Mouse (Mus musculus) mouse embryonic stem cell (cell line): ENCODE results near the gene Sf3a3.
"Not testable (repeated sequence)": the region's sequence is repeated elsewhere in the genome, so short reads cannot be mapped to it uniquely, and the experiment has no call there.

Experiments used
- in situ Hi-C, 2 experiments: fragments of 300-500 bp; cut with MboI; formaldehyde crosslinking; loops; 1 replicate in 1 of 2; 3 replicates in 1 of 2; pipeline ENCODE4 v1.14.3; 2019 to 2020; ENCODE audit warnings: low sequenced_read_pairs in 2 of 2, low pct_unique_long_range_greater_than_20kb in 1 of 2, mixed read lengths in 1 of 2; ENCODE audit not compliant: unreplicated experiment in 1 of 2

Gene Sf3a3

DNA sequence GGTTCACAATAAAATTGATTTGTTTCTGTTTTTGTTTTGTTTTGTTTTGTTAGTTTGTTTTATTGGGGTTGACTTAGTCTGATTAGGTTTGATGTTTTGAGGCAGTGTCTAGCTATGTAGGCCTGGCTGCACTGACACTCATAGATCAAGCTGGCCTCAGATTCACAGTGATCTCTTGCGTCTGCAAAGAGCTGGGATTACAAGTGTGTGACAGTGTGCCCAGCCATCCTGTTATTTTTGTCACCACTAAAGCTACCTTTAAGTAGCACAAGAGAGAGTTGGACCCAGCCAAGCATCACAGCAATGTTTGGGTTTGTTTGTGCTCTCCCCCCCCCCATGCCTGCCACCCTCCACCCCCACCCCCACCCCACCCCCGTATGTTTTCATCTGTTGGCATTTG lies 20.0 kb upstream of the Sf3a3 start:
- in situ Hi-C loops: no loop called here

DNA sequence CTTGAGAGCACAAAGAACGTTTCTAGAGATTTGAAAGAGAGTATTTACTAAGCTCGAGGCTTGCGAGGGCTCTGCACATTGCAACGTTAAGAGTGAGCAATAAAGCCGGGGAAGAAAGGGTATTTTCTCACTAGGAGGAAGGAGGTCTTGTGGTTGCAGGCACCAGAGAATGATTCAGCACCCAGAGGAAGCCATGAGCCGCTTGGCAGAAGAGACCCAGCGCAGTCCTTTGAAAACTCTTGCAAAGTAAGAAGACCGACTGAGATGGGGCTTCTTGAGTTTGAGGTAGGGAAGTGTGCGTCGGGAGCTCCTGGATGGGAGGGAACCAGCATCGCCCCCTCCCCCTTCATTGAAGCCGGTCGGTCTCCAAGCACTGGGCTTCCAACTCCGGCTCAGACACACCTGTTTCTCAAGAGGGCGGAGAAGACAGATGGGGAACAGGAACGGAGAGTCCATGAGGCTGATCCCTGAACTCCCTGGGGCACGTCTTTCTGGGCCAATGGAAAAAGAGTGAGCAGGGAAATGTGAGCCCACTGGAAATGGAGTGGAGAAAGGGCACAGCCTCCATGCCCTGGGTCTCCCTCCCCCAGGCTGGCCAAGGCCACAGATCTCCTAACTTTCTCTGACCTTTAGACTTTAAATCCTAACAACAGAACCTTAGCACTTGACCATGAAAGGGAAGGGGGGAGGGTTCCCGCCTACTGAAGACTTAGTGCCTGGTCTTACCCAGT lies 18.6 kb upstream of the Sf3a3 start:
- in situ Hi-C loops: no loop called here

DNA sequence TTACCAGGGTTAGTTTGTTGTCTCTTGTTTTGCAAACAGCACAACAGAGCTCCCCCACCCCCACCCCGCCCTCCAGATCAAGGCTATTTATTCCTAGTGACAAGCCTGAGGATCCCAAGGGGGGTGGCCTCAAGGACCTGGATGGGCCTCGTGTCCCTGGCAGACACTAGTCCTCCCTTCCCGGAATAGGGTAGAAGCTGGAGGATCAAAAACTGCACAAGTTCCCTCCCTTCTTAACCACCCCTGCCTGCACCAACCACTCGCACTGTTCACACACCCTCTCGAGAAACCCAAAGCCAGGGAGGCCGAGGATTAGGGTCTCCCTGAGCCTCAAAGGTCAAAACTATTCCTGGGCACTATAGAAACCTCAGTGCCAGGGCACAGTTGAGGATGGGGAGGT lies 14.8 kb upstream of the Sf3a3 start:
- in situ Hi-C loops: no loop called here

DNA sequence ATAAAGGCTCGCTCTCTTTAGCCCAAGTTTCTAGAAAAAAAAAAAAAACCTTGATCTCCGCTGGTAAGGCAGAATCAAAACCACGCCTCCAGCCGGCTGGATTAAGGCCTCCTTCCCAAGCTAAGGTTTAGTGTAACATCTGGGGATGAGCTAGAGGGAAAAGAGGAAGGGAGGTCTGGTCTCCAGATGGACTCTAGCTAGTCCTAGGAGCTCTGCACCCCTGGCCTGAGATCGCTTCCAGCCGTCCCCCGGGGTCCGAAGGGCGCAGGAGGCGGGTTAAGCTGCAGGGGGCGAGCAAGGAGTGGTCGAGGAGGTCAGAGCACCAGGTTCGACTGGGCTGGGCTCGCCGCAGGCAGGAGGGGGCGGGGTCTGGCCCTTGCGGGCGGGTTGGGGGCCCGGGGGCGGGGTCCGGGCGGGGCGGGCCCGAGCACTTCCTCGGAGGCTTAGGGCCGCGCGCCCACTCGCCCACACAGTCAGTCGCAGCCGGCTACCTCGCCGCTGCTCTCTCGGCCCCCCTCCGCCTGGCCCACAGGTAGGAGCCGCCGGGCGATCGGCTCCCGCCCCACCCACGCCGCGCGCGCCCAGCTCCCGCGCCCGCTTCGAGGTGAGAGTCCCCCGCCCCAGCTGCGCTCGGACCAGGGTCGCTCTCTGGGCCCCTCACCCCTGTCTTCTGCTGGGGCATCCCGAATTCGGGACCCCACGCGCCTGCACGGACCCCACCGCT lies 14.2 kb upstream of the Sf3a3 start, which contains the start of gene Fhl3:
Gene Fhl3, plus strand, starts transcription at position 454 of the 724 bp plus-strand sequence.
- in situ Hi-C loops: no loop called here

DNA sequence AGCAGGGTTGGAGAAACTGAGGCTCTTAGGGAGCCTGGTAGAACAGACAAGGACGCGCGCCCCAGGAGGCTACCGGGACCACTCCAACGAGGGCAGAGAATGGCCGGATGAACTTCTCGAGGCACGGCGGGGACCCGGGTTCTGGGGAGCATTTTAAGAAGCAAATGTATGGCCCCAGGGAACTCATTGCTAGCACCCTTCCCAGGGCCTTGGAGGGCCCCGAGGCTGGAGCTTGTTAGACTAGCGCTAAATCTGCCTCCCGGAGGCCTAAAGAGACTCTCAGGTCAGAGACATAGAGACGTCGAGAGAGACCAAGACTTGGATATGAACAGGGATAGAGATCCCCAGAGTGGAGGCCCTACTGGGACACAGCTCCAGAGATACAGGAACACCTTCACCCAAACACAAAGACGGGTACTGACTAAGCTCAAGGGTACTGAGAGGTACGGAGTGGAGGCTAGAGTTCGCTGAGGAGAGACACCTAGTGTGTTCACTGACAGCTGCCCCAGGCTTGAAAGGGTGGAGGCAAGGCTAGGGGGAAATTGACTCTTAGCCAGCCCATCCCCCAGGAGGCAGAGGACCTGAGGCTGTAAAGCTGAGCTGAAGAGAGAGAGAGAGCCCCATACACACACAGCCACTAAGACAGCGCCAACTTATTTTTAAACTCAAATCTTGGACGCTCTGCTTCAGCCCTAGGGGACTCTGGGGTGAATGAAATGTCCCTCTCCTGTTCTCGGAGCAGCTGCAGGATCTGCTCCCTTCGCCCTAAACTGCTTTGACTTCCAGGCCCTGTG lies 13.3 kb upstream of the Sf3a3 start:
- in situ Hi-C loops: no loop called here

DNA sequence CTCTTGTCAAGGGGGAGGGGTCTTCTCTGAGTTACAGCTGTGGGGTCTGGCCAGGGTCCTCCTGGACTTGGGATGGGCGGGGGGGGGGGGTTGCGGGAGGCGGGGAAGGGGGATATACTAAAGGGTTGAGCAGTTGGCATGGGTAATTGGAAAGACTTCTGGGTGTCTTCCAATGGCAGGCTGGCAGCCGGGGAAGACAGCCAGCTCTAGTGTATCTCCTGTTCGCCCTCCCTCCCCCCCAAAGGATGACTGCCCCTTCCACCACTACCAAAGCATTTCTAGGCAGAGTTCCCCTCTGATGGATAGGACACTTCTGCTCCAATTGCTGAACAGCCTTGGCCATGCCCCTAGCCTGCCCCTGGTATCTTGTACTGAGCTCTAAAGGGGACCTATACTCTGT lies 12.7 kb upstream of the Sf3a3 start:
- in situ Hi-C loops: no loop called here

DNA sequence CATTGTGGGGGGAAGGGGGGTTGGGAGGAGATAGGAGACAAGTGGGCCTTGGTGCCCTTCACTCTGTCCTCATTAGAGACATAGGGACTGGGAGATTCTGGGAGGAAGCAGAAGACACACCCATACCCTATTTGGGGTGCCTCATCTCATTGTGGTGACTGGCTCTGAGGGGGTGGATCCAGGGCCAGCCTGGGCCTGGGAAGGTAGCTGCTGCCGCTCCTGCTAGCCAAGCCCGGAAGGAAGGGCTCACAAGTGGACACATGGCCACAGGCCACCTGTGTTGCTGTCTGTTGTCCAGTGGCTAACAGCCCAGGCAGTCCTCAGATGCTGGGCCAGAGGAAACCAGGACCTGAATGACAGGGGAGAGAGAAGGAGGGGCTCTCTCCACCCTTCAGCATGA lies 11.2 kb upstream of the Sf3a3 start:
- in situ Hi-C loops: no loop called here

DNA sequence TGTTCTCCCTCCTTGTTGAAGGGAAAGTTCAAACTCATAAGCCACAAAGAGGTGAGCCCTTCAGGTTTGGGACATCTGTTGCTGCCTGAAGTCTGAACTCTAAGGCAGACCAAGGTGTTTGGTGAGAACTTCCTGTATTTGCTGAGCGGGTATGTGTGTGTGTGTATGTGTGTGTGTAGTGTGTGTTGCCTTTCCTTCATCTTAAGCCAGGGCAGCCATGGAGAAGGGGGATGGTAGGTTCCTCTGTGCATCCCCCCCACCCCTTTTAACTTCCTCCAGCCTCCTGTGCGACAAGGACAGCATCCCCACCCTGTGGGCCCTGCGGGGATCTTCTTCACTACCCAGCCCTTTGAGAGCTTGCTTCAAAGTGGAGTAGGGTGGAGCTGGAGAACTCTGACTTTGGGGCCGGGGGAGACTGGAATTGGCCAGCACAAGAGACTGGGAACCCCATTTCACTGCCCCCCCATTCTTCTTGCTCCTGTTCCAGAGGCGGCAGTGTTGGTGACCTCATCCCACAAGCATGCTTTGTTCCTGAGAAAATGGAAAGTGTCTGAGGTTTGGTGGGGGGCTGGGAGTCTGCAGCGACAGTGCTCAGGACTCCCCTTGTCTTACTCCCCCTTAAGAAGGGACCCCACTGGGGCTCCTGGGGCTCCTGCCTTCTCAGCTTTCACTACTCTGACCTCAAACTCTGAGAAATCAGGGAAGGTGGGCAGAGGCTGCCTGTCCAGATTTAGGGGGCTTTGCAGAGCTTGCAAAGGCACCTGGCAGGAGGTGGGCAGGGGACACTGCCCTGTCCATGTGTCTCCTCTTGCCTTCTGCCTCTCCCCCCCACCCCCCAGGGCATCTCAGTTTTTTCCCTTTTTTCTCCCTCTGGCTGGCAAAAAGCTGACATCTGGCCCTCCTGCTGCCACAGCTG lies 10.4 kb upstream of the Sf3a3 start:
- in situ Hi-C loops: no loop called here

DNA sequence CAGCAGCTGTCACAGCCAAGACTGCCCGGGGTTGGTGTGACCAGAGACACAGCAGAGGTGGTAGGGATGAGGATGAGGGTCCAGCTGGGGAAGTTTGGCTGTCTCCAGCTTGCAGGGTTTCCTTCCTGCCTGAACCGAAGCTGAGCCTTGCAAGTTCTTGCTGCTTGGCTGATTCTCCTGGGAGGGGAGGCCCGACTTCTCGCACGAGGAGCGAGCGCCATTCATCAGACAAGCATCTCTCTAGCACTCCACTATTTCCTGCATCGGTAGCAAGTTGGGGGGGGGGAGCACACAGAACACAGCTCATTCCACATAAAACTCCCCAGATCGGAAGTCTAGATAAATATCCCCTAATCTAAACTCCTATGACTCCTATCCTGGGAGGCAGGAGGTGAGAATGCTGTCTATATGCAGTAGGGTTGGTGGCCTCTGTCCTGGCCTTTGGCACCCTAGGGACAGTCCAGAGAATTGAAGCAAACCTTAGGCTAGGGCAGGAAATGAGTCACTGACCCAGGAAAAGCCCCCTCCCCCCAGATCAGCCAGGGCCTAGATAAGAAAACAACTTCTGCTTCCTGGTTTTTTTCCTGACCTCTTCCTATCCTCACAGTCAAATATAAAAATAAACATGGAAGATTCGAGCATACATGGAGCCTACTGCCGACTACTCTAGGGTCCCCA lies 9.6 kb upstream of the Sf3a3 start:
- in situ Hi-C loops: no loop called here

DNA sequence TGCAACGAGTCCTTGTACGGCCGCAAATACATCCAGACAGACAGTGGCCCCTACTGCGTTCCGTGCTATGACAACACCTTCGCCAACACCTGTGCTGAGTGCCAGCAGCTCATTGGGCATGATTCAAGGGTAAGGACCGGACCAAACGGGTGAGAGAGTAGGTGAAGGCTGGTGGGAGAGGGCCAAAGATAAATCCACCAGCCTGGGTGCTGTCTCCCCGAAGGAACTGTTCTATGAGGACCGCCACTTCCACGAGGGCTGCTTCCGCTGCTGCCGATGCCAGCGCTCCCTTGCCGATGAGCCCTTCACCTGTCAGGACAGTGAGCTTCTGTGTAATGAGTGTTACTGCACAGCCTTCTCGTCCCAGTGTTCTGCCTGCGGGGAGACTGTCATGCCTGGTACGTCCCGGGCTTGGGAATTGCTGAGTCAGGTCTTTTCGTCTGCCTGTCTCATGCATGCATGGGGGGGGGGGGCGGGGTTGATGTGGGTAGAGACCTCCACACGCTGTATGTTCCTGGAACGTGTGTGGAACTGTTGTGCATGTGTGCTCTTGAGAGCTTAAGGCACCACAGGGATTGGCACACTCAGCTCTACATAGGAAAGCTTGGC lies 8.8 kb upstream of the Sf3a3 start:
- in situ Hi-C loops: no loop called here

DNA sequence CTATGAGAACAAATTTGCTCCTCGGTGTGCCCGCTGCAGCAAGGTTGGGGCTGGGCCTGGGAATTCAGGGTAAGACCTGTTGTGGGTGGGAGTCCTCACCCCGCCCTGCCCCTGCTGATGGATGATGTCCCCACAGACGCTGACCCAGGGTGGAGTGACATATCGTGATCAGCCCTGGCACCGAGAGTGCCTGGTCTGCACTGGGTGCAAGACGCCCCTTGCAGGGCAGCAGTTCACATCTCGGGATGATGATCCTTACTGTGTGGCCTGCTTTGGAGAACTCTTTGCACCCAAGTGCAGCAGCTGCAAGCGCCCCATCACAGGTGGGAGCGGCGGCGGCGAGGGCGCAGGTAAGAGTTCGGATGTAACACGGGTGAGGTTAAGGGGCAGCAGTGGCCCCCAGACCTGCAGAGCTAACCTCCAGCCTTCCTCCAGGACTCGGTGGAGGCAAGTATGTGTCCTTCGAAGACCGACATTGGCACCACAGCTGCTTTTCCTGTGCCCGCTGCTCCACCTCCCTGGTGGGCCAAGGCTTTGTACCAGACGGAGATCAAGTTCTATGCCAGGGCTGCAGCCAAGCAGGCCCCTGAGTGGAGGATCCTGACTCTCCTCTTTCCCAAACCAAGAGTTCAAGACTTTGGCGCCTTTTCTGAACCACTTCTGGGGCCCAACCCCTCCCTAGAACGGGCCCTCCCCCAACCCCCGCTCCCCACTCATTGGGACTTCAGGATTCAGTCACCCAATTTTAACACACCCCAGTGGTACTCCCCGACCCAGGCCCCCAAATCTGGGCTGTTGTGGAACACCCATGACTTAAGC lies 7.0 kb upstream of the Sf3a3 start:
- in situ Hi-C loops: not testable (repeated sequence)

DNA sequence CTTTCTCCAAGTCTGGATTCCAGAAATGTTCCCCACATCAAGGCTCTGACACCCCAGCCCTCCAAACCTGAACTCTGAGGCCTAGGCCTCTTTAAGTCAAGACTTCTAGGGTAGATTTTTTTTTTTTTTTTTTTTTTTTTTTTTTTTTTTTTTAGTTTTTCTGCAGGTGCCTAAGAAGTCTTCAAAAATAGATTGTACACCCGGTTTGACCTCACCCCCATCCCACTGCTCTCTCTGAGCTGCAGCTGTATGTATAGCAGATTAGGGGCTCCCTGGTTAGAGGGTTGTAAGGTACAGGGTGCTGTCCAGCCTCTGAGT lies 6.4 kb upstream of the Sf3a3 start:
- in situ Hi-C loops: not testable (repeated sequence)

DNA sequence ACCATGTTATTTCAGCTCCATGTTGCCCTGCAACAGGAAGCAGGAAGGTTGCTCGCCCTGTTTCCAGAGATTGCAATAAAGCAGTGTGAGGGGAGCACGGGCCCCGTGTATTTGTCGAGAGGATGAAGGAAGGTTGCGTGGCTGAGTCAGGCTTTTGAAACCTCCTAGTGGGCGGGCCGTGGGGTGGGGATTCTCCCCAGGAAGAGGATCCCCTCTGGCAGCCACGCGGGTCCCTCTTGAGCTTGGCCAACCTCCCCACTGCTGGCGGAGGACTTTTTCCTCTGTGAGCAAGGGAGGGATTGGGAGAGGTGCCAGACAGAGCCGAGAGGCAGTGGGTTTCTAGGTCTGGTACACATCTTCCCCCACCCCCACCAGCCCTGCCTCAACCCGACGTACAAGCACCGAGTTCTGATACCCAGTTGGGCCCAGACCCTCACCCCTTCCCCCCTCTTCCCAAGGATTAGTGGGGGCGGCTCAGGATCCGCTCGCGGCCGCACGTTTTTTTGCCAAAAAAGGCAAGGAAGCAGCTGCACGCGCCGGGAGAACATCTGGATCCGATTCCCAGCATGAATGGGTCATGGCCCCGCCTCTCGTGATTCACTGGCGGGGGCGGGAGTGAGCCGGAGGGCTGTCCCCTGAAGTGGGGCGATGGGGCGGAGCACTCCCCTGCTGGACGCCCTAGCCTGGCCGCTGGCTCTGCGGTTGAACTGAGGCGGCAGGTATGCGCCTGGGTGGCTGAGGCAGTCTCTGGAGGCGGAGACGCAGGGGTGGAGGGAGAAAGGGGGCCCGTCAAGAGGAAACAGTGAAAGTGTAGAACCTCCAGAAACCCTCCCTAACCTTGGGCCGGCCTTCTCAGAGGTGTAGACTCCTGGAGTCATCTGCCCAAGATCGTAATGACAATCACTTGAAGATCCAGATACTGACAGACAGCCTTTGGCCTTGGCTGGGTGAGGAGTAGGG lies 5.8 kb upstream of the Sf3a3 start:
- in situ Hi-C loops: no loop called here

DNA sequence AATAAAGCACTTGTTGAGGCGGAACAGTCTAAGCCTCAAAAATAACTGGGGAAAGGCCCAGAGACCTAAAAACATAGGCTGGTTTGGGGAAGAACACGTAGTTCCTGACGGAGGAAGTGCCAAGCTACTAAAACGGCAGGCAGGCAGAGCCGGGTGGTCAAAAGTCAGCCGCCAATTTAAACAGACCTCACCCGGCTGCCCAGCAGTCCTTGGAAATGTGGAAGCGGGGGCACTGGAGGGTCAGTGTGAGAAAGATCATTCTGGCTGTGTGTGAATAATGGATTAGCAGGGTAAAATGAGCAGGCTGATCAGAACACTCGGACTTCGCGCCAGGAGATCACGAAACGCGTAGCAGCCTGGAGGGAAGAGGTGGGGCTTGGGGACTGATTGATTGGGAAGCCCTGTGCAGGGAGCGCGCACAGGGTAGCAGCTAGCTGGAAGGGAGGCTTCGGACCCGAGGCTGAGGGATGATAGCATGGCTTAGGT lies 4.6 kb upstream of the Sf3a3 start:
- in situ Hi-C loops: loop anchor here in 1 of 2 experiments (10.0 kb wide), 1 partner anchor 135 kb away; no protein-coding TSS in a partner anchor

DNA sequence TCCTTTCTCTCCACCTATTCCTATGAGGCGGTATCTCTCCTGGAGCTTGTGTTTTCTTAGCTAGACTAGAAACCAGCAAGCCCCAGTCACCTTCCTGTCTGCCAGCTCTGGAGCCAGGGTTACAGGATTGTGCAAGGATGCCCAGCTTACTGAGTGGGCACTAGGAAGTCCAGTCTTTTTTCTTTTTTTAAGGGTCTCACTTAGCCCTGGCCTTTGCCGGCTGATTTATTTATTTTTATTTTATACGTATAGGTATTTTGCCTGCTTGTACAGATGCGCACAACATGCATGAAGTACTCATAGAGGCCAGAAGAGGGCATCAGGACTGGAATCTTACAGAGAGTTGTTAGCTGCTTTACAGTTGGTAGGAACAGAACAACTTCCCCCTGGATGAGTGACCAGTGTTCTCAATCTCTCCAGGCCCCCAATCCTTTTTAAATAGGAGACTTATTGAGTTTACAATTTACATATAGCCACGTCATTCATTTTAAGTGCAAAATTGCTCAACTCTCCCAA lies 3.7 kb upstream of the Sf3a3 start:
- in situ Hi-C loops: loop anchor here in 1 of 2 experiments (10.0 kb wide), 1 partner anchor 134 kb away; no protein-coding TSS in a partner anchor
